Mouse (Mus musculus) small intestine, adult 2 months (tissue): Measurements from ENCODE around the gene Atp6v0b. TPM values are rescaled to one million over a fixed set of nuclear protein-coding genes. Genes with fewer than 3 reads are reported as not detected.

Experiments
- H3K27ac ChIP-seq: fragments of 200-500 bp; 2 replicates; pipeline ENCODE4 v1.5.1; 2012; ENCODE audit warnings: low read depth, low read length, control low read depth, inconsistent platforms; ENCODE audit not compliant: insufficient read depth
- H3K27me3 ChIP-seq: fragments of 200-500 bp; 2 replicates; pipeline ENCODE4 v1.6.1; 2012; ENCODE audit warnings: mild to moderate bottlenecking, moderate library complexity, low read length, inconsistent platforms; ENCODE audit not compliant: control insufficient read depth, insufficient read depth
- H3K36me3 ChIP-seq: fragments of 200-500 bp; 2 replicates; pipeline ENCODE4 v1.6.1; 2012; ENCODE audit warnings: mild to moderate bottlenecking, low read length, control low read depth, inconsistent platforms; ENCODE audit not compliant: control insufficient read depth, insufficient read depth
- H3K4me1 ChIP-seq: fragments of 200-500 bp; 2 replicates; pipeline ENCODE4 v1.6.1; 2012; ENCODE audit warnings: low read length, inconsistent platforms, mixed read lengths; ENCODE audit not compliant: control insufficient read depth, insufficient read depth, insufficient read length
- H3K4me3 ChIP-seq: fragments of 200-500 bp; 2 replicates; pipeline ENCODE4 v1.5.1; 2012; ENCODE audit warnings: low read depth, mild to moderate bottlenecking, control low read depth, inconsistent platforms, low read length, moderate library complexity
- CTCF ChIP-seq: fragments of 200-500 bp; IDR thresholded peaks from 2 replicates; pipeline ENCODE4 v1.5.1; 2012; ENCODE audit warnings: low read depth, mild to moderate bottlenecking, control low read depth, inconsistent platforms, low read length, moderate library complexity, mixed read lengths; ENCODE audit not compliant: insufficient replicate concordance, insufficient read length; ENCODE audit errors: extremely low read depth
- POLR2A ChIP-seq: fragments of 200-500 bp; IDR thresholded peaks from 2 replicates; pipeline ENCODE4 v1.6.1; 2012; ENCODE audit warnings: low read depth, mild to moderate bottlenecking, control low read depth, inconsistent platforms, low read length, moderate library complexity
- WGBS: fragments of 180-500 bp; shearing (Covaris S2); methylation state at CpG from one replicate; pipeline ENCODE4 v1.1.7; 2018; 5-methylcytosine and 5-hydroxymethylcytosine counted together
- polyA plus RNA-seq: library from polyadenylated mRNA; depleted of rRNA; stranded (reverse); fragments of >200 nt; gene quantifications from 2 replicates; pipeline ENCODE4 v1.2.3, GENCODE M21; 2012

The Atp6v0b gene
- polyA plus RNA-seq, 1 experiment: 435 TPM

GRCm38 (mm10) chr4:117843101-117843500 lies 44.0 kb downstream of the Atp6v0b start:
- WGBS: 91% methylated on average over 5 of the region's 5 CpGs
- Histone ChIP-seq H3K4me3 (no peak overlapping the region), H3K4me1 (peaks cover 6% of the 10 kb centered on the region; the same call in 1 of the 2 replicates), H3K36me3 (no peaks in the 10 kb centered on the region), H3K27me3 (no peaks in the 10 kb centered on the region), H3K27ac (no peak overlapping the region)
- TF ChIP-seq CTCF (no peak), POLR2A (no peak)

GRCm38 (mm10) chr4:117841566-117841965 lies 45.6 kb downstream of the Atp6v0b start:
- Histone ChIP-seq H3K4me3 (no peak overlapping the region), H3K27me3 (no peaks in the 10 kb centered on the region), H3K36me3 (no peaks in the 10 kb centered on the region), H3K4me1 (peaks cover 6% of the 10 kb centered on the region; the same call in 1 of the 2 replicates), H3K27ac (no peak overlapping the region)
- TF ChIP-seq POLR2A (no peak), CTCF (no peak)
- WGBS: 38% methylated on average over 3 of the region's 3 CpGs

GRCm38 (mm10) chr4:117840821-117841220 lies 46.3 kb downstream of the Atp6v0b start:
- Histone ChIP-seq H3K27ac (no peak overlapping the region), H3K4me1 (peaks cover 6% of the 10 kb centered on the region; the same call in 1 of the 2 replicates), H3K36me3 (no peaks in the 10 kb centered on the region), H3K4me3 (no peak overlapping the region), H3K27me3 (no peaks in the 10 kb centered on the region)
- WGBS: 86% methylated on average over 5 of the region's 5 CpGs
- TF ChIP-seq CTCF (no peak), POLR2A (no peak)

- Histone ChIP-seq H3K4me3 (no peak overlapping the region), H3K27ac (0 out of 2 replicates have a peak overlapping the region, but pooled peaks have one; percentile 6), H3K36me3 (no peaks in the 10 kb centered on the region), H3K4me1 (peaks cover 6% of the 10 kb centered on the region; the same call in 1 of the 2 replicates), H3K27me3 (no peaks in the 10 kb centered on the region)
- TF ChIP-seq CTCF (no peak), POLR2A (no peak)
- 25% methylated on average over 6 of the region's 6 CpGs for WGBS
Observed at GRCm38 (mm10) chr4:117839366-117839765, 47.8 kb downstream of the Atp6v0b start.

- Histone ChIP-seq H3K36me3 (no peaks in the 10 kb centered on the region), H3K4me3 (no peak overlapping the region), H3K27ac (no peak overlapping the region), H3K4me1 (peaks cover 7% of the 10 kb centered on the region; the same call in 1 of the 2 replicates), H3K27me3 (no peaks in the 10 kb centered on the region)
- WGBS: 80% methylated on average over 4 of the region's 4 CpGs
- TF ChIP-seq CTCF: no peak
- TF ChIP-seq POLR2A: no peak
Observed at GRCm38 (mm10) chr4:117837271-117837670, 49.9 kb downstream of the Atp6v0b start.

- H3K27me3 ChIP-seq: no peaks in the 10 kb centered on the region
- H3K27ac ChIP-seq: peak overlapping the region; percentile 44
- no peaks in the 10 kb centered on the region for H3K36me3 ChIP-seq
- WGBS: under 1% methylated on average over 48 of the region's 48 CpGs
- H3K4me1 ChIP-seq: peaks cover 15% of the 10 kb centered on the region
- TF ChIP-seq POLR2A (no peak), CTCF (no peak)
- peak overlapping the region; percentile 84 for H3K4me3 ChIP-seq
Observed at GRCm38 (mm10) chr4:117836204-117836767, 50.8 kb downstream of the Atp6v0b start.

- no peaks in the 10 kb centered on the region for H3K36me3 ChIP-seq
- WGBS: under 1% methylated on average over 60 of the region's 60 CpGs
- H3K27me3 ChIP-seq: no peaks in the 10 kb centered on the region
- peaks cover 21% of the 10 kb centered on the region for H3K4me1 ChIP-seq
- peak overlapping the region; percentile 84 for H3K4me3 ChIP-seq
- peak overlapping the region; percentile 44 for H3K27ac ChIP-seq
- TF ChIP-seq POLR2A: no peak
Observed at GRCm38 (mm10) chr4:117835531-117836111, 51.5 kb downstream of the Atp6v0b start.
